In the genomic region with DNA sequence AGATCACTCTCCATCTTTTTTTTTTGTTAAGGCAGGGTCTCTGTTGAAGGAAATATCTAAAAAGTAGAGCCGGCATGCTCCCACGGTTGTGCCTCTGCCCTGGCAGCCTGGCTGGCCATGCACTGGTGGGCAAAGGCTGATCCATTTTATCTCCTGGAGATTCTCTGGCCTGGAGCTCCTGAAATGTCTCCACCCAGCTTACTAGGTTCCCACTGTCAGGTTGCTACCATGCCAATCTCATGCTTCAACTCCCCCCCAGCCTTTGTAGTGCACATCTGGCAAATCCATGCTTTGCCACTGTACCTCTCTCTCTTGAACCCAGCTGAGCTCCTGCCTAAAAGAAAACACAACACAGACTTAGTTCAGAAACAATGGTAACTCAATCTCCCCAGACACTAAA, we compare ENCODE assay signal across 6 mouse cellular contexts.
DNase-seq lines count a peak whose midpoint lies in the region.
"Not testable (repeated sequence)": the region's sequence is repeated elsewhere in the genome, so short reads cannot be mapped to it uniquely, and the experiment has no call there.

No protein-coding gene starts in this region.

- H3K9me3 ChIP-seq in embryonic facial prominence, embryonic 10.5 days: peaks cover 54% of the 10 kb centered on the region
- peaks cover 30% of the 10 kb centered on the region for H3K9me3 ChIP-seq in limb, embryonic 10.5 days (replicated peaks)
- peaks cover 54% of the 10 kb centered on the region for H3K9me3 ChIP-seq in midbrain, embryonic 10.5 days (replicated peaks)

- not testable (repeated sequence) for H3K36me3 ChIP-seq in embryonic facial prominence, embryonic 10.5 days (replicated peaks); limb, embryonic 10.5 days; midbrain, embryonic 10.5 days

- H3K27me3 ChIP-seq in embryonic facial prominence, embryonic 10.5 days (replicated peaks; ENCODE audit: low read depth, poor library complexity, severe bottlenecking); limb, embryonic 10.5 days (ENCODE audit: low read depth, poor library complexity, severe bottlenecking); midbrain, embryonic 10.5 days (ENCODE audit: low read depth, poor library complexity, severe bottlenecking): not testable (repeated sequence)

- H3K4me3 ChIP-seq in embryonic facial prominence, embryonic 10.5 days; limb, embryonic 10.5 days; midbrain, embryonic 10.5 days: not testable (repeated sequence)

- DNase-seq in ES-CJ7 (ENCODE audit: low read depth, low spot score): peak; percentile 11
- DNase-seq in embryonic facial prominence, embryonic 10.5 days (ENCODE audit: low spot score): peak; percentile 9
- DNase-seq in heart, adult 11 months: peak; percentile 81
- peak; percentile 25 for DNase-seq in limb, embryonic 10.5 days (ENCODE audit: low spot score)
- peak; percentile 4 for DNase-seq in liver
- DNase-seq in midbrain, embryonic 10.5 days (ENCODE audit: low spot score): peak; percentile 10

- not testable (repeated sequence) for H3K27ac ChIP-seq in embryonic facial prominence, embryonic 10.5 days (replicated peaks); limb, embryonic 10.5 days; midbrain, embryonic 10.5 days (replicated peaks)

- 91% methylated on average over 2 of the region's 2 CpGs for WGBS in embryonic facial prominence, embryonic 10.5 days
- 92% methylated on average over 2 of the region's 2 CpGs for WGBS in limb, embryonic 10.5 days
- 92% methylated on average over 2 of the region's 2 CpGs for WGBS in midbrain, embryonic 10.5 days

- not testable (repeated sequence) for H3K4me1 ChIP-seq in embryonic facial prominence, embryonic 10.5 days; limb, embryonic 10.5 days; midbrain, embryonic 10.5 days

Comparison
In these comparisons a context has a peak if more than half of its experiments do, and no peak if none do; other contexts are left out.
1. DNase-seq: peak in every context shown above with its lines; median percentile 81 in heart, adult 11 months; 25 in limb, embryonic 10.5 days; 11 in ES-CJ7; 10 in midbrain, embryonic 10.5 days; 9 in embryonic facial prominence, embryonic 10.5 days; 4 in liver.